8 mouse cellular contexts compared by ENCODE assay signal in the genomic region with DNA sequence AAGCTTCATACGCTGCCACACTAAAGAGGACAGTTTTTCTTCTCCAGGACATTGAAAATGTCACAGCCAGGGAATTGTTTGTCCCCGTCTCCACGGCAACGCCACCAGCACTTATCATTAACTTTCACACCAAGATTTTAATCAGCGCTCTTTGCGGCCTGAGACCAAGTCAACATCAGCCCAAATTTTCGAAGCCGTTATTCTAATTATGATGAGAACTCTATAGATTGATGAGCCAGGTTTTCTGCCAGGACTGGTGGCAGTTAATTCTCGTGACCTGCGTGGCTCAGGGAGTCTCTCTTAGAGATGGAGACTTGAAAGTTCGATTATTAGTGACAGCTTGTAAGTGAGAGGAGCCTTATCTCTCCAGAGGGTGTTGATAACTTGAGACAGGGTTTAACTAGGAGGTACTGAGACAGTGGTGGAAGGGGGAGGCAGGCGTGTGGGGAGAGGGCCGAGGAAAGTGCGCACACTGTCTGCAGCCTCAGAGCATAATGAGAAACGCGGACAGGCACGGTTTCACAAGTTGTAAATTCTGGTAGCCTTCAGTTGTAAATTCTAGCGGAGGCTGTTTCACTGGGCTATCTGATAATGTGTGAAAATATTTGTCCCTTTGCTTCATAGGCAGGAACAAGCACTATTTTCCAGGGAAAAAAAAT.
A peak's percentile ranks its signal among the peaks of the same experiment; 100 is the strongest.
DNase-seq lines count a peak whose midpoint lies in the region; ATAC-seq lines count a peak whose summit lies in the region.
"Had no signal": no experiment of that assay in that cellular context is flagged by ENCODE, and none has a peak within 500 bp of the region (broad histone marks: within the 10 kb centered on the region; RNA-seq: fewer than 3 reads in every experiment).

No protein-coding gene starts in this region.

- DNase-seq in liver, embryonic 11.5 days (ENCODE audit: low spot score), result no peak
- DNase-seq in liver, result no peak
- peak; percentile 19 to 34 for DNase-seq in kidney, postnatal 36 days
- DNase-seq in retina, embryonic 14.5 days (ENCODE audit: low spot score), result peak; percentile 47
- DNase-seq in adrenal gland, postnatal 10 days, result no peak
- DNase-seq in frontal cortex, postnatal 10 days (ENCODE audit: low spot score in 2 of 2), result no peak

- 25% methylated on average over 18 of the region's 18 CpGs for WGBS in liver, embryonic 11.5 days
- 17% methylated on average over 18 of the region's 18 CpGs for WGBS in forebrain, embryonic 13.5 days

- H3K9ac ChIP-seq in liver, embryonic 11.5 days (ENCODE audit: low read depth, low read length), result no peak overlapping the region
- no peak overlapping the region for H3K9ac ChIP-seq in forebrain, embryonic 13.5 days

- H3K4me2 ChIP-seq in liver, embryonic 11.5 days, result 0 out of 2 replicates have a peak overlapping the region, but pooled peaks have one; percentile 17
- H3K4me2 ChIP-seq in forebrain, embryonic 13.5 days, result peak overlapping the region; percentile 14

- no peak for ATAC-seq in liver, embryonic 11.5 days (replicated peaks; ENCODE audit: low FRiP score)
- no peak for ATAC-seq in forebrain, embryonic 13.5 days

- H3K27me3 ChIP-seq in liver, embryonic 11.5 days (replicated peaks; ENCODE audit: control insufficient read depth, insufficient read depth, low read length), result no peaks in the 10 kb centered on the region; the same call in 1 of the 2 replicates
- H3K27me3 ChIP-seq in forebrain, embryonic 13.5 days, result peaks cover 78% of the 10 kb centered on the region

- no peak overlapping the region for H3K27ac ChIP-seq in liver, embryonic 11.5 days (ENCODE audit: low read depth, low read length)
- no peak overlapping the region for H3K27ac ChIP-seq in forebrain, embryonic 13.5 days

- no peaks in the 10 kb centered on the region; the same call in 1 of the 2 replicates for H3K4me1 ChIP-seq in liver, embryonic 11.5 days (replicated peaks; ENCODE audit: control insufficient read depth, insufficient read depth, low read length)
- H3K4me1 ChIP-seq in forebrain, embryonic 13.5 days, result peaks cover 38% of the 10 kb centered on the region

- no peaks in the 10 kb centered on the region for H3K36me3 ChIP-seq in liver, embryonic 11.5 days (ENCODE audit: control insufficient read depth, insufficient read depth, low read length)
- no peaks in the 10 kb centered on the region for H3K36me3 ChIP-seq in forebrain, embryonic 13.5 days (ENCODE audit: poor library complexity, severe bottlenecking)

- H3K4me3 ChIP-seq in liver, embryonic 11.5 days (ENCODE audit: low read depth, low read length), result no peak overlapping the region
- H3K4me3 ChIP-seq in forebrain, embryonic 13.5 days, result no peak overlapping the region
- H3K4me3 ChIP-seq: erythroblast, embryonic 14.5 days had no signal

- no peaks in the 10 kb centered on the region for H3K9me3 ChIP-seq in liver, embryonic 11.5 days (ENCODE audit: control insufficient read depth, low read length)
- H3K9me3 ChIP-seq in forebrain, embryonic 13.5 days (replicated peaks), result no peaks in the 10 kb centered on the region

Comparison
In these comparisons a context has a peak if more than half of its experiments do, and no peak if none do; other contexts are left out.
1. DNase-seq: peak in kidney, postnatal 36 days (2 of 2) and retina, embryonic 14.5 days (single experiment); none in liver, embryonic 11.5 days (single experiment), liver (single experiment), adrenal gland, postnatal 10 days (single experiment) and frontal cortex, postnatal 10 days (0 of 2).